Mouse (Mus musculus): ENCODE measurements around the gene Ddc.

DNA sequence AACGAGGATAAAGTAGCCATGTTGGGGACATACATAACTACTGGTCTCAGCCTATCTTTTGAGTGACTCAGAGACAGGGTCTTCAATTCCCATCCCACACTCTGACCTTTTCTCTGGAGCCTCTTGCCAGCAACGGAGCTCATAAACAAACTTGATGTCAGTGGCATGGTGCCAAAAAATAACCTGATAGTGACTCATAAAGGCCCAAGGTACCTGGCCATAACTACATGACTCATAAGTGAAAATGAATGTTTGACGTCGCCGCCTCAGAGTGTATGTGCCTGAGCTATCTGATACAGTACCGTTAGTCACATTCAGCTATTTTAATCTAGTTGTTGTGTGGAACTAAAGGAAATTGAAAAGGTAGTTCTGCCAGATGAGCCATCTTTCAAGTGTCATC is 72.3 kb downstream of the Ddc start:
- TF ChIP-seq CTCF (IDR thresholded peaks at IDR 0.05; ENCODE audit: low read depth, low read length) (no peak), TAL1 (conservative IDR thresholded peaks at IDR 0.05; ENCODE audit: low read depth, low read length) (no peak), POLR2AphosphoS5 (IDR thresholded peaks at IDR 0.05; ENCODE audit: insufficient replicate concordance, low read depth, low read length) (no peak)
